Mouse (Mus musculus): ENCODE results near the gene Itln1. TPM values are rescaled to one million over a fixed set of nuclear protein-coding genes. Genes with fewer than 3 reads are reported as not detected.

Itln1 gene
- polyA plus RNA-seq, 1 experiment from 2014 or later: not detected

DNA sequence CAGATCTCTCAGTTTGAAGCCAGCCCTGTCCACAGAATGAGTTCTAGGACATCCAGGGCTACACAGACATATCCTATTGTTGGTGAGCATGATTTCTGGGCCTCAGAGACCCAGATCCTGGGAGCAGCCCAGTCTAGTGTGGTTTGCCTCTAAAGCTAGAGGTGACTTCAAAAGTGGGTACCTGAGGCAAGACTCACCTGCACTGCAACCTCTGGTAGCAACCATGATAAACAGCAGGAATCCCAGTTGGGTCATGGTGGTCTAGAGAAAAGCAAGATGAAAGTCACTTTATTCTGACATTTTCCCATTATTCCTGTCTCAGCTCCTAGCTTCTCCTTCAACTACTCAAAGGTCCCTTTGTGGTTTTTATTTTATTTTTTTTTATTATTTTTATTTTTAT, 537 bp downstream of the Itln1 start:
- Histone ChIP-seq H3K4me3 (ENCODE audit: low read depth, low read length) (no peak overlapping the region), H3K9ac (ENCODE audit: low read depth, low read length) (no peak overlapping the region), H3K27ac (replicated peaks; ENCODE audit: low read depth, low read length) (no peak overlapping the region), H3K4me2 (ENCODE audit: low read depth, low read length) (no peak overlapping the region), H3K27me3 (replicated peaks; ENCODE audit: control insufficient read depth, insufficient read depth, low read length) (no peaks in the 10 kb centered on the region), H3K4me1 (ENCODE audit: control insufficient read depth, insufficient read depth, low read length) (no peaks in the 10 kb centered on the region), H3K36me3 (ENCODE audit: control insufficient read depth, insufficient read depth, low read length) (no peaks in the 10 kb centered on the region), H3K9me3 (ENCODE audit: control insufficient read depth, low read length) (peaks cover 7% of the 10 kb centered on the region; the same call in 1 of the 2 replicates)
- no peak for DNase-seq (ENCODE audit: low spot score)
- ATAC-seq (ENCODE audit: low read depth): no peak

DNA sequence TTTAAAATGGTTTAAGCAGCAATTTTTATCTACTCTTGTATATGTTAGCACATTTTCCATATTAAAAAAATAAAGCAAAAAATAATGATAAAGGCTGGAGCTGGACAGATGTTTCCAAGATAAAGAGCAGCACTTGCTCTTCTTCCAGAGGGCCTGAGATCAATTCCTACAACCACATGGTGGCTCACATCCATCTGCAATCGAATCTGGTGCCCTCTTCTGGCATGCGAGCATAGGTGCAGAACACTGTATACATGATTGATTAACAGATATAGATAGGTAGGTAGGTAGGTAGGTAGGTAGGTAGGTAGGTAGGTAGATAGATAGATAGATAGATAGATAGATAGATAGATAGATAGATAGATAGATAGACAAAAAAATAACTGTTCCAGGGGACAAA, 2.3 kb downstream of the Itln1 start:
- Histone ChIP-seq H3K27ac (replicated peaks; ENCODE audit: low read depth, low read length) (no peak overlapping the region), H3K27me3 (replicated peaks; ENCODE audit: control insufficient read depth, insufficient read depth, low read length) (no peaks in the 10 kb centered on the region), H3K9ac (ENCODE audit: low read depth, low read length) (no peak overlapping the region), H3K4me3 (ENCODE audit: low read depth, low read length) (no peak overlapping the region), H3K4me2 (ENCODE audit: low read depth, low read length) (no peak overlapping the region), H3K9me3 (ENCODE audit: control insufficient read depth, low read length) (no peaks in the 10 kb centered on the region), H3K4me1 (ENCODE audit: control insufficient read depth, insufficient read depth, low read length) (no peaks in the 10 kb centered on the region), H3K36me3 (ENCODE audit: control insufficient read depth, insufficient read depth, low read length) (no peaks in the 10 kb centered on the region)
- DNase-seq (ENCODE audit: low spot score): no peak
- ATAC-seq (ENCODE audit: low read depth): no peak
- WGBS: 49% methylated on average over 2 of the region's 2 CpGs

DNA sequence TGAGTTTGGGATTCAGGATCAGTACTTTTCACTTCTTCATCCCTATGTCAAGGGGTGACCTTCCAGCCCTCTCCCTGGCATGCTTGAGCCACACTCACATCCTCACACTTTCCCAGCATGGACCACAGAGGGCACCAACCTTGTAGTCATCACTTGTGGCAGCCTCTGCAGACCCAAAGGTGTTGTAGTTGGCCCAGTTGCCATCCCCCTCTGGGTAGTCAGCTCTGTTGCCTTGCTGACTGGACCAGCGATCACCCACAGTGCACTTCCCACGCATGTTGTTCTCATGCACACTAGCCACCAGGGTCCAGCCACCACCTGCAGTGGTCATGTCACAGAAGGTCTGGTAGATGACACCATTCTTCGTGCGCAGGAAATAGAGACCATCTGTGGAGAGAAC, 3.7 kb downstream of the Itln1 start:
- 86% methylated on average over 4 of the region's 4 CpGs for WGBS
- Histone ChIP-seq H3K4me3 (ENCODE audit: low read depth, low read length) (no peak overlapping the region), H3K4me1 (ENCODE audit: control insufficient read depth, insufficient read depth, low read length) (no peaks in the 10 kb centered on the region), H3K36me3 (ENCODE audit: control insufficient read depth, insufficient read depth, low read length) (no peaks in the 10 kb centered on the region), H3K9me3 (ENCODE audit: control insufficient read depth, low read length) (no peaks in the 10 kb centered on the region), H3K27ac (replicated peaks; ENCODE audit: low read depth, low read length) (no peak overlapping the region), H3K27me3 (replicated peaks; ENCODE audit: control insufficient read depth, insufficient read depth, low read length) (no peaks in the 10 kb centered on the region), H3K4me2 (ENCODE audit: low read depth, low read length) (no peak overlapping the region), H3K9ac (ENCODE audit: low read depth, low read length) (no peak overlapping the region)
- ATAC-seq (ENCODE audit: low read depth) (no peak), DNase-seq (ENCODE audit: low spot score) (no peak)

DNA sequence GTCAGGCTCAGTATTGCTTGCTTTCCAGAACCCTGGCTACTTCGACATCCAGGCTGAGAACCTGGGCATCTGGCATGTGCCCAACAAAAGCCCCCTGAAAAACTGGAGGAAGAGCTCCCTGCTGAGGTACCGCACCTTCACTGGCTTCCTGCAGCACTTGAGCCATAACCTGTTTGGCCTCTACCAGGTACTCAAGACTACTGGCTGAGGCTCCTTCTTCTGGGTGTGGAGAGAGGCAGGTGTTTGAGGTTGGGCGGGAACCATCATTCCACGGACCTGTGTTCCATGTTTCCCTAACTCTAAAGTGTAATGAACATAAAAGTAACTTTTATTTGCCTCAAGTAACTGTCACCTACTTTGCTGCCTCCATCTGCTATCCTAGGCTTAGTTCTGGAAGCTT, 19.5 kb downstream of the Itln1 start:
- ATAC-seq (ENCODE audit: low read depth) (no peak), DNase-seq (ENCODE audit: low spot score) (no peak)
- Histone ChIP-seq H3K27ac (replicated peaks; ENCODE audit: low read depth, low read length) (no peak overlapping the region), H3K4me1 (ENCODE audit: control insufficient read depth, insufficient read depth, low read length) (no peaks in the 10 kb centered on the region), H3K9ac (ENCODE audit: low read depth, low read length) (no peak overlapping the region), H3K36me3 (ENCODE audit: control insufficient read depth, insufficient read depth, low read length) (no peaks in the 10 kb centered on the region), H3K4me3 (ENCODE audit: low read depth, low read length) (no peak overlapping the region), H3K27me3 (replicated peaks; ENCODE audit: control insufficient read depth, insufficient read depth, low read length) (no peaks in the 10 kb centered on the region), H3K9me3 (ENCODE audit: control insufficient read depth, low read length) (no peaks in the 10 kb centered on the region), H3K4me2 (ENCODE audit: low read depth, low read length) (no peak overlapping the region)
- WGBS: 75% methylated on average over 4 of the region's 4 CpGs

DNA sequence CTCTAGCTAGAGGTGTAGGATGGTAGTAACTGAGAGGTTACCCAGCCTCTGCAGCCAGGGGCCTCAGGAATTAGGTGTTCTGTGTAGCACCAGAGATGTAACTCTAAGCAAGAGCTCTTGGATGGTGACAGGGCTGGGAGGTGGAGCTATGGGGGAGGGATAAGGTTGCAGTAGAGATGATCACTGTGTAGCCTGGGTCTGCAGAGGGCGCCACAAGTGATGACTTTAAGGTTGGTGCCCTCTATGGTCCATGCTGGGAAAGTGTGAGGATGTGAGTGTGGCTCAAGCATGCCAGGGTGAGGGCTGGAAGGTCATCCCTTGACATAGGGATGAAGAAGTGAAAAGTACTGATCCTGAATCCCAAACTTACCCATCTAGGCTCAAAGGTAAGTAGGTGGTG, 20.1 kb downstream of the Itln1 start:
- 14% methylated on average over 1 of the region's 1 CpGs for WGBS
- DNase-seq (ENCODE audit: low spot score) (no peak), ATAC-seq (ENCODE audit: low read depth) (no peak)
- Histone ChIP-seq H3K27me3 (replicated peaks; ENCODE audit: control insufficient read depth, insufficient read depth, low read length) (no peaks in the 10 kb centered on the region), H3K27ac (replicated peaks; ENCODE audit: low read depth, low read length) (no peak overlapping the region), H3K36me3 (ENCODE audit: control insufficient read depth, insufficient read depth, low read length) (no peaks in the 10 kb centered on the region), H3K4me3 (ENCODE audit: low read depth, low read length) (no peak overlapping the region), H3K4me1 (ENCODE audit: control insufficient read depth, insufficient read depth, low read length) (no peaks in the 10 kb centered on the region), H3K9me3 (ENCODE audit: control insufficient read depth, low read length) (no peaks in the 10 kb centered on the region), H3K9ac (ENCODE audit: low read depth, low read length) (no peak overlapping the region), H3K4me2 (ENCODE audit: low read depth, low read length) (no peak overlapping the region)

DNA sequence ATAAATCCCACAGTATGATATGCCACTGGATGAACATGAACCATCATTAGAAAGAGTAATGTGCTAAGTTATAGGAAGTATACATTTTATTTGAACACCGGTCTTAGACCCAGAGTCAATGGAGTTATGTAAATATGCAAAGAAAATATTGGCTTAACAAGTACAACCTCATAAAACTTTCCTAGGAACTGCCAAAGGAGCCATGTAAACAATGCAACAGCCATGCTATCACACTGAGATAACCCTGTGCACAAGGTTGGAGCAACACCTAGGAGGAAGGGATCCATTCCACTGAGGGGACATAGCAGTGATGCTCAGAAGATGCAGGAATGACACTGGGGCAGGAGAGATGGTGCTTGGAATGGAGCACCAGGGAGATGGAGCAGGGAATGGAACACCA, 21.3 kb downstream of the Itln1 start:
- no peaks in the 10 kb centered on the region for H3K9me3 ChIP-seq (ENCODE audit: control insufficient read depth, low read length)
- H3K27ac ChIP-seq (replicated peaks; ENCODE audit: low read depth, low read length): no peak overlapping the region
- DNase-seq (ENCODE audit: low spot score) (no peak), ATAC-seq (ENCODE audit: low read depth) (no peak)
- no peaks in the 10 kb centered on the region for H3K36me3 ChIP-seq (ENCODE audit: control insufficient read depth, insufficient read depth, low read length)
- H3K27me3 ChIP-seq (replicated peaks; ENCODE audit: control insufficient read depth, insufficient read depth, low read length): no peaks in the 10 kb centered on the region
- H3K4me3 ChIP-seq (ENCODE audit: low read depth, low read length): no peak overlapping the region
- H3K9ac ChIP-seq (ENCODE audit: low read depth, low read length): no peak overlapping the region
- 93% methylated on average over 1 of the region's 1 CpGs for WGBS
- no peaks in the 10 kb centered on the region for H3K4me1 ChIP-seq (ENCODE audit: control insufficient read depth, insufficient read depth, low read length)
- H3K4me2 ChIP-seq (ENCODE audit: low read depth, low read length): no peak overlapping the region

DNA sequence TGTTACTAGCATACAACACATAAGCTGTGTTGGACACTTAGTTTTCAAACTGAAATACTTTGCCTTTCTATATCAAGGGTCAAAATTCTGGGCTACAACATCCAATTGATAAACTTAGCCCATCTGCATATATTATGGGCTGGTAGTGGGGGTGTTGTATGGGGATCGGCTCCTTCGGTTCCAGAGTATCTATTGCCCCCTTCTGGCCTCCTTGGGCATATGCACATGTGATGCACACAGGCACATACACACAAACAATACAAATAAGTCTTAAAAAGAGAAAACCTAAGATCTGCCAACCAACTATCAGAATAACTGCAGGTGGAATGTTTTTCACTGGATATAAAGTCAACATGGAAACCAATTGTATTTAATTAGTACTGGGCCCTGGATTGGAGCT, 21.9 kb downstream of the Itln1 start:
- Histone ChIP-seq H3K4me3 (ENCODE audit: low read depth, low read length) (no peak overlapping the region), H3K4me2 (ENCODE audit: low read depth, low read length) (no peak overlapping the region), H3K9ac (ENCODE audit: low read depth, low read length) (no peak overlapping the region), H3K9me3 (ENCODE audit: control insufficient read depth, low read length) (no peaks in the 10 kb centered on the region), H3K27ac (replicated peaks; ENCODE audit: low read depth, low read length) (no peak overlapping the region), H3K27me3 (replicated peaks; ENCODE audit: control insufficient read depth, insufficient read depth, low read length) (no peaks in the 10 kb centered on the region), H3K36me3 (ENCODE audit: control insufficient read depth, insufficient read depth, low read length) (no peaks in the 10 kb centered on the region), H3K4me1 (ENCODE audit: control insufficient read depth, insufficient read depth, low read length) (no peaks in the 10 kb centered on the region)
- ATAC-seq (ENCODE audit: low read depth) (no peak), DNase-seq (ENCODE audit: low spot score) (no peak)
- WGBS: 80% methylated on average over 2 of the region's 2 CpGs

DNA sequence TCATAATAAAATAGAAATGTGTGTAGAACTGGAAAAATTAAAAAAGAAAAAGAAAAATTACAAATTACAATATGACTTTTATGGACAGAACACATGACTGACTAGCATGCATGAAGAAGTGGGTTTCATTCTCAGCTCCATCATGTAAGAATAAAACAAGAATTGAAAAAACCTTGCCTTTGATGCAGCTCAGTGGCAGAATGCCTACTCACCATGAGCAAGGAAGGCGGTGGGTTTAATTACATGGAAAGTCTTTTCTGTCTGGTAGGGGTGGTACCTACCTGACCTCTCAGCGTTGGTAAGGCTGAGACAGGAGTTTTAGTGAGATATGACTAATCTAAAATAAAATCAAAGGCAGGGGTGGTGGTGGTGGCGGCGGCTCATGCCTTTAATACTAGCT, 30.5 kb downstream of the Itln1 start:
- H3K4me3 ChIP-seq (ENCODE audit: low read depth, low read length): peak overlapping the region; percentile 53
- H3K9me3 ChIP-seq (ENCODE audit: control insufficient read depth, low read length): no peaks in the 10 kb centered on the region
- H3K4me2 ChIP-seq (ENCODE audit: low read depth, low read length): peak overlapping the region; percentile 71
- peak overlapping the region; percentile 22; the same call in 1 of the 2 replicates for H3K9ac ChIP-seq (ENCODE audit: low read depth, low read length)
- H3K4me1 ChIP-seq (ENCODE audit: control insufficient read depth, insufficient read depth, low read length): 0 out of 2 replicates have a peak, but pooled peaks cover 3% of the 10 kb centered on the region
- no peaks in the 10 kb centered on the region for H3K27me3 ChIP-seq (replicated peaks; ENCODE audit: control insufficient read depth, insufficient read depth, low read length)
- ATAC-seq (ENCODE audit: low read depth) (no peak), DNase-seq (ENCODE audit: low spot score) (no peak)
- WGBS: 76% methylated on average over 4 of the region's 4 CpGs
- no peak overlapping the region for H3K27ac ChIP-seq (replicated peaks; ENCODE audit: low read depth, low read length)
- no peaks in the 10 kb centered on the region for H3K36me3 ChIP-seq (ENCODE audit: control insufficient read depth, insufficient read depth, low read length)

DNA sequence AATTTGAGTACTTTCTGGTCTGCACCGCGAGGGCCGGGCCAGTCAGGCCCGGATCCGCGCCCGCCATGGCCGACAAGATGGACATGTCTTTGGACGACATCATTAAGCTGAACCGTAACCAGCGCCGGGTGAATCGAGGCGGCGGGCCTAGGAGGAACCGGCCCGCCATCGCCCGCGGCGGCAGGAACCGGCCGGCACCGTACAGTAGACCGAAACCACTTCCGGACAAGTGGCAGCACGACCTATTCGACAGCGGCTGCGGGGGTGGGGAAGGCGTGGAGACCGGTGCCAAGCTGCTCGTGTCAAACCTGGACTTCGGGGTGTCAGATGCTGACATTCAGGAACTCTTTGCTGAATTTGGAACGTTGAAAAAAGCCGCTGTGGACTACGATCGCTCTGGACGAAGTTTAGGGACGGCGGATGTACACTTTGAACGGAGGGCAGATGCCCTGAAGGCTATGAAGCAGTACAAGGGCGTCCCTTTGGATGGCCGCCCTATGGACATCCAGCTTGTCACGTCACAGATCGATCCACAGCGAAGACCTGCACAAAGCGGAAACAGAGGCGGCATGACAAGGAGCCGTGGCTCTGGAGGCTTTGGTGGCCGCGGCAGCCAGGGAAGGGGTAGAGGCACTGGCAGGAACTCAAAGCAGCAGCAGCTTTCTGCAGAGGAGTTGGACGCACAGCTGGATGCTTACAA, 31.4 kb downstream of the Itln1 start:
- Histone ChIP-seq H3K27ac (replicated peaks; ENCODE audit: low read depth, low read length) (peak overlapping the region; percentile 93), H3K27me3 (replicated peaks; ENCODE audit: control insufficient read depth, insufficient read depth, low read length) (no peaks in the 10 kb centered on the region), H3K4me1 (ENCODE audit: control insufficient read depth, insufficient read depth, low read length) (0 out of 2 replicates have a peak, but pooled peaks cover 3% of the 10 kb centered on the region), H3K9ac (ENCODE audit: low read depth, low read length) (peak overlapping the region; percentile 86), H3K4me3 (ENCODE audit: low read depth, low read length) (peak overlapping the region; percentile 53), H3K4me2 (ENCODE audit: low read depth, low read length) (peak overlapping the region; percentile 71), H3K36me3 (ENCODE audit: control insufficient read depth, insufficient read depth, low read length) (no peaks in the 10 kb centered on the region), H3K9me3 (ENCODE audit: control insufficient read depth, low read length) (no peaks in the 10 kb centered on the region)
- peak; percentile 46 for ATAC-seq (ENCODE audit: low read depth)
- WGBS: 3% methylated on average over 44 of the region's 53 CpGs
- DNase-seq (ENCODE audit: low spot score): peak; percentile 70
